Mouse (Mus musculus): Measurements from ENCODE around the gene D630023F18Rik.

Gene D630023F18Rik

DNA sequence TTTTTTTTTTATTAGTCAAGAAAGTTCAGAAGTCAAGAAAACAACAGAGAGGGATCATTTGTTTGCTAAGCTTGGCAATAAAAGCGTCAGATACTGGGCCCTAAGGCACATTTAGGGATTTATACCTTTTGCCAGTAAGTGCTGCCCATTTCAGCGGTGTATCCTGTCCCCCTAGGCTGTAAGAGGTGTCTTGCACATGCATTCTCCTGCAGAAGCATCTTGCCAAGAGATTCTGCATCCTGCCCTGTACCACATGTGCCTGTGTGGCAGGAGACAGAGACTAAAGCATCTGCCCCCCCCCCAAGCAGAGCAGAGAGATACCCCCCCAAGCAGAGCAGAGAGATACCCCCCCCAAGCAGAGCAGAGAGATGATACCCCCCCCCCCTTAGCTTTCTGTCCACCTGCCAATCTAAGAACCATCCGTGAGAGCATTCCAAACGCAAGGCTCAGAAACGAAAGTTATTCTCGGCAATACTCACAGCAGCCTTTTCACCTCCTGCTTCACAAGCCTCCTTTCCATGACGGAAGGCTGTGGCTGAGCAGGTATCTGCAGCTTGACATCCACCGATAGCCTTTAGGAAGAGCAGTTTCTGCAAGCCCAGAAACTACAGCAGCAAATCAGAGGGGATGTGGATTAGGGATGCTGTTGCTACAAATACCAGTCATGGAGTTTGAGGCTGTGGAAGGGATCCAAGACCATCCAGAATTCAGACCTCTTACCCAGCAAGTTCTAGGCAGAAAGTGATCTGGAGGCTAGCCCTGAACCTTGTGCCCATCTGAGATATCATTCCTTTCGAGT lies at the start of gene D630023F18Rik:
Gene D630023F18Rik, minus strand, starts transcription at position 641 of the 799 bp plus-strand sequence.
- DNase-seq (ENCODE audit: low read depth, low spot score), result no peak

DNA sequence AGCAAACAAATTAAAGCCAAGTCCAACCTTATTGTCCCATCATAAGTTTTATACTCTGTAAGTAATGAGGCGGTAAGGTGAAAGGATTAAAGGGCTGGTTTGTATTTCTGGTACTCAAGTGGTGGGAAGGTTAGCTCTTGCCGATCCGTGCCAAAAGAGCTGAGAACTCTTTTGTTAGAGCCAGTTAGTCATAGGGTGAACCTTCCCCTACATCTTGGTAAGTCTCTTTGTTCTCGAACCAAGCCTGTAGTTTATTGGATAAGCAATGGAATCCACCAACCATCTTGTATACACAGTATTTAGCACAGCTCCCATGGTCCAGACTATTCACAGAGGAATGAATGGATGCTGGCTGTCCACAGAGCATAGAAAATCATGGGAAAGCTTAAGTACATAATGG lies 48.6 kb upstream of the D630023F18Rik start:
- no peak for DNase-seq (ENCODE audit: low read depth, low spot score)

DNA sequence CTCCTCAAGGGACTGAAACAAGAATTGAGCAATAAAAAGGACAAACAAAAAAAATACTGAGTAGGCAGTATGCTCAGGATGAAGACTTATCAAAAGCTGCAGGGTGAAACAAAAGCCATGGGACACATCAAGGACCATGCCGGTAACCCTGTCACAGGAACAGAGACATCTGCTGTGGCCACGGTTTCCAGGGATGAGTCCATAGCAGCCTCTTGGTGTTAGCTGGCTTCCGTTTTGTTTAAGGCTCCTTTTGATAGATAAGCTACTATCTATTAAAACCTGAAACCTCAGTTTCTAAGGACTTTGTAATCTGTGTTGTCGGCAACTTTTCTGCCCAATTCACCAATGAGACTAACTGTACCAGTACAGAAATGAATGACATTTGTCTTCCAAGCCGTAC lies 46.9 kb upstream of the D630023F18Rik start:
- DNase-seq (ENCODE audit: low read depth, low spot score), result no peak

DNA sequence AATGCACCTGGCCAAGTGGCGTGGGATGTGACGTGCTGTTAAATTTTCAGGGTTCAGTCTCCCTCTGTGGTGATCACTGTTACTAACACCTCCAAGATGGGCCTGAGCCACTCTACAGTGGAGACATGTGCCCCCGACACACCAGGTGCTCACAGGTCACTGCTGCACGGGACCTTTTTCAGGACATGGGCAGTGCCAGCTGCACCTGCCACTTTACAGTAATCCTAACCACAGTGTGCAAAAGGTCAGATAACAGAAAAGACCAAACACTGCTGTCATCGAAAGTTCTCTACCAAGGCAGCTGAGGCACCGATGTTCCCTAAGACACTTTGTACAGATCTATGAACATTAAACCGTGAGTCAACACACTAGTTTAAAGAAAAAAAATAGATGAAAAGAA lies 46.5 kb upstream of the D630023F18Rik start:
- no peak for DNase-seq (ENCODE audit: low read depth, low spot score)

DNA sequence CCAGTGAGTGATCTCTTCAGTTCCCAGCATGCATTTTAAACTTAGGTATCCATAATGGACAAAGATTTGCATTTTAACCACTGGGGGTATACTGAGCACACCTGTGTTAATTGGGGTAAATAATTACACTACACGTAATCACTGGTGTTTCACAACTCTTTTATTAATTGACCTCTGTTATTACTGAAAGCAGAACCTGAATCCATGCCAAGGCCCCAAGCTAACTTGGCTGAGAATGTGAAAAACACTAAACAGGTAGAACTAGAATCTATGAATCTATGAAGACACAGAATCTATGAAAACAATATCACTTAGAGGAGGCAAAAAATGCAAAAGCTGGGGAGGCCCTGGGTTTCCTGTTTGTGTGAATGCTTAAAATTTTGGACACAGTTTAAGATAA lies 44.5 kb upstream of the D630023F18Rik start:
- DNase-seq (ENCODE audit: low read depth, low spot score), result no peak

DNA sequence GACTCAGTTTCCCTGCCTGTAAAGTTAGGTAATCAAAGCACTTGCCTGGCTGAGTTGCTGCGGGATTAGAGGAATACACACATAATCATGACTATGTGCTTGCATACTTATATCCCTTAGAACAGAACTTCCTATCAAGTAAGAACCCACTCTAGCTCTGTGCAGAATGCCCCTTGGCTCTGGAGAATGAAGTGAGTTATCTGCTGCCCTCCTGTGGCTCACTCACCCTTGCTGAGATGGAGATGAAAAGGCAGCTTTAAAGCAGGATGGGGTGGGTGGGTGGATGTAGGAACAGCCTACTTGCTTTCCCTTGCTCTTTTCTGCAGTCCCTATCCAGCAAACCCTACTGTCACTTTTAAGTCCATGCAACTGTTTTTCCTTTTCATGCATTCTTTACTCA lies 39.2 kb upstream of the D630023F18Rik start:
- DNase-seq (ENCODE audit: low read depth, low spot score), result no peak

DNA sequence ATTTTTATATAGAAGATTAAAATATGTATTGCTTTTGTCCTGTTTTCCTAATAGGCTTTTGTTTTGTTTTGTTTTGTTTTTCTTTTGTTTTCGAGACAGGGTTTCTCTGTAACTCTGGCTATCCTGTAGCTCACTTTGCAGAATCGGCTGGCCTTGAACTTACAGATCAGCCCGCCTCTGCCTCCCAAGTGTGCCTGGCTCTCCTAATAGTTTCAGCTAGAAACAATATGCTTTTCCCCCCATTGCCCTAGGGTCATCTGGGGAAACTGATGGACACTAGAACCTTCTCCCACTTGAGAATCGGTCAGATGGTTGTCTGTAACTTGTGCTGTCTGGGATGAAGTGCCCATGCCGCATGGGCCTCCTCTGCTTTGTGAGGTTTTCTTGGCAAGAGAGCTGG lies 33.1 kb upstream of the D630023F18Rik start:
- DNase-seq (ENCODE audit: low read depth, low spot score), result no peak

DNA sequence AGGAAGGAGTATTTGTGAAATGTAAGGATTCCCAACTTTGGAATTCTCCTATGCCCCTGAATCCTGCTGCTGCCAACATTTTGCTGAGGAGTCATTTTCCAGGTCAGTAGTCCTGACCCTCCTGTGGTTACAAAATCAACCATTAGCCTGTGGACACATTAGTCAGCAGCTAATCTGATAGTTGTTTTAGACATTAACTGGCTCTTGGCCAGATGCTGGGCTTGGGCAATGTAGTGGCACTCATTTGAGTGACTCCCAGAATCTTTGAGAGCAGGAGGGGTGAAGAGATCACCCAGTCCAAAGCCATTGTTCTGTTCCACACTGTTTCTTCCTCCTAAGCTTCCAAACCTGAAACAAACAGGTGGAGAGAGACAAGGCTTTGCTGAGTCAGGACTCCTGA lies 31.8 kb upstream of the D630023F18Rik start:
- DNase-seq (ENCODE audit: low read depth, low spot score), result no peak

DNA sequence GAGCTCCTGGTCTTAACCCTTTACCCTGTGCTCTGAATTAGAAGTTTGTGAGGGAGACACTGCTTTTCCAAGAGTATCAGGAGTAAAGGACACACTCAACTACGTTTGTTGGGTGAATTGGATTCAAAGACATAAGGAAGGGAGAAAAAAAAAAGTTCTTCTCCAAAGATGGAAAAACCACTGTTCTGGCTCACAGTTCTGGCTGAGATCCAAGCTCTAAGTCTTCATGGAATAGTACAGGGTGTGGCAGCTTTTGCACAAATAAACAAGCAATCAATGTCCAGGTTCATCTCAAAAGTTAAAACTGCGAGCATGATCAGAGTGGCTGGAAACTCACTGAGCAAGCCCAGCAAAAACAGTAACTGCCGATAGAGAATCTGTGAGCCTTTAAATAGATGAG lies 25.0 kb upstream of the D630023F18Rik start:
- no peak for DNase-seq (ENCODE audit: low read depth, low spot score)

DNA sequence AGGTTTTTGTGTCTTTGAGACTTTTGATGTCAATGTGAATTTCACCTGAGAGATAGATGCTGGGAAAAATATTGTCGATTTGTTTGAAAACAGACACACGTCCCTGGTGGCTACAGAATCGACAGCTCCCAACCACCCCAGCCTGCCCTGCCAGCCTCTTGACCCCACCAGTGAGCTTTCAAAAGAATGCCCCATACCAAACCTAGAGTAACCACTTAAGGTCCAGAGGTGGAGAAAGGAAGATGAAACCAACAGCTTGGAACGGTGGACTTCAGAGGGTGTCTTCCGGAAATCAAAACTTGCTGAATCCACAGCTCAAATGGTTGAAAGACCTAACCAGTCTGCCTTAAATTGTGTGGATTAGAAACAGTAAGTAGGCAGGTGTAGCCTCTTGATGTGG lies 24.3 kb upstream of the D630023F18Rik start:
- no peak for DNase-seq (ENCODE audit: low read depth, low spot score)

DNA sequence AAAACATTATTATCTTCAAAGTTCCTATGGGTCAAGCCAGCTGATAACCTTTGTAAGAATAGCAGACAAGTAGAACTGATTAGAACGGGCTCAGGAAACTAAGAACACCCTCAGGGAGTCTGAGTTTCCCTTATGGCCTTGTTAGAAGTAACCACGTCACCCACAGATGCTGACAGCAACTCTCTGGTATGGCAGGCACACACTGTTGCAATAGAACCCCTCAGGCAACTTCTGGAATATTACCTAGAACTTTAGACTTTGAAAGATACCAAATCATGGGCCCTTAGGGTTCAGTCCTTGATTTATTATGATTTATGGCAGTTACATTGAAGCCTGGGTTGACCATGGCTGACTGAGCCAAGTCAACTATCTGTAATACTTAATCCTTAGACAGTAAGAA lies 23.6 kb upstream of the D630023F18Rik start:
- no peak for DNase-seq (ENCODE audit: low read depth, low spot score)

DNA sequence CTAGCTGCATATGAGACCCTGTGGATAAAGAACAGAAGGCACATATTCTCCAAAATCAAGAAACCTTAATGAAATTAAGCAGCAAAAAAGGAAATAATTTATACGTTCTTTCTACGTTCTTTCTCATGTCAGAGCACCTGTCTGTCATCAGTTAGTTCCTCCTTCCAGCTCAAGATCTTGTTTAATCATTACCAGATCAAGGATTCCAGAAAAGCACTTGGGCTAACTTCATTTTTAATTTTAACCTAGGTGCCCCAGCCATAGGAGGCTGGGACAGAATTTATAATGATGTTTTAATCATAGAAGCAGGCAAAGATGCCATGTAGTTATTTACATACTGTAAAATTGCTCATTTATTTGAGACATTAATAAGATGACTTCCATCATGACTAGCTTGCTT lies 21.8 kb upstream of the D630023F18Rik start:
- DNase-seq (ENCODE audit: low read depth, low spot score), result no peak

DNA sequence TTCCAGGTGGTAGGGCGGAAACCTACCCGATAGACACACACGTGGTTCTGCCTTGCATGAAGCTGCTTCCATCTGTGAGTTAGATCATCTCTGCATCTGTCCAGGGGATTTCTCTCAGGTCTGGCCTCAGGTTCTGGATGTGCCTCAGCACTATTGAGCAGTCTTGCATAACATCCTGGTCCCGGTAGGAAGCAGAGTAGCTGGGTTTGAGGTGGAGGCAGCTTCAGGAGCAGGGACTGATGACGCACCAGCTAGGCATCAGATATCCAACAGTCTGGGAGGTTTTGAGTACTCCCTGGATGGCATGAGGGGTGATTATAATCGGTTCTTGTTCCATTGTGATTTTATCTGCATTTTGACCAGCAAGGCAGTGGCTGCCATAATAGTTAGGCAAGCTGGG lies 14.5 kb upstream of the D630023F18Rik start:
- no peak for DNase-seq (ENCODE audit: low read depth, low spot score)

DNA sequence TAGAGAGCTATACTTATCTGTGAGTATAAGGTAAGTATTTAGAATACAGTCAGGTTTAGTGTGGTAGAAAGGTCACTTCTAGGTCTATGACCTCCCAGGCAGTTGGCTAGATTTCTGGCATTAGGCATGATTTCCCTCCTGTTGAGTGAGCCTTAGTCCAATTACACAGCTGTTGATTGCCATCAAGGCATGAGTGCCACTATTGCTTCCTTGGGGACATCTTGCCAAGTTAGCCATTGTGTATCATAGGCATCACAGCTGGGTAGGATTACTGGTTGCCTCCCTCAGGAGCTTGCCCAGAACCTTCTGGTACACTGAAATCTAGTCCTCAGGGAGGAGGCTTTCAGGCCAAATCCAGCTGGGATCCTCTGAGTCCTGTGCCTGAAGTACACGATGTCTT lies 9.8 kb upstream of the D630023F18Rik start:
- DNase-seq (ENCODE audit: low read depth, low spot score), result no peak

DNA sequence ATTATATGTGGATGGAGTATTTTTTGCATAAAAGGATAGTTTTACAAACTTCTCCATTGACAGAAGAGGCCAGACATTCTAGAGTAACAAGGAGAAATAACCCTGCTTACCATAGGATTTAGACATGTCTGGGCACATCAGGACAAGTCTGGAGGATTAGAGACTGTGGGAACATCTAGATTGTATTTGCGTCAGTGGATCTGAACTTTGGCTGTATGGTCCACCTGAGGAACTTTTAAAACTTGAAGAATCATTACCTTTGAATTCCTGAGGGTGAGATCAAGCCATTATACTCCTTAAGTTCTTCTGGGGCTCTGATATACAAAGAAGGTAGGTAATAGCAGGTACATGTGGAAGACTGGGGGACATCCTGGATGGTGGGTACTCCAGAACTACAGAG lies 8.7 kb upstream of the D630023F18Rik start:
- DNase-seq (ENCODE audit: low read depth, low spot score), result no peak

DNA sequence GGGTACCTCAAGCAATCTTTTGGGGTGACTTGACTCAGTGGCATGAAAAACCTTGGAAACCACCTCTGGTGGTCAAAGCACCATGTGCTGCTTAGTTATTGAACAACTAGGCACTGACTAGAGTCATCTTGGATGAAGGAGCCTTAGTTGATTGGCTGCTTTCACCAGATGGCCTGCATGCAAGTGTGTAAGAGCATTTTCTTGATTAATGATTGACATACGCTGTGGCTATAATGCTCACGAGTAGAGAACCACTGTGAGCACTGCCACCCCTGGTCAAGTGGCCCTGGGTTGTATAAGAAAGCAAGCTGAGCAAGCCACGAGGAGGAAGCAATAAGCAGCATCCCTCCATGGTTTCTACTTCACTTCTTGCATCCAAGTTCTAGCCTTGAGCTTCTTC lies 7.2 kb upstream of the D630023F18Rik start:
- no peak for DNase-seq (ENCODE audit: low read depth, low spot score)

DNA sequence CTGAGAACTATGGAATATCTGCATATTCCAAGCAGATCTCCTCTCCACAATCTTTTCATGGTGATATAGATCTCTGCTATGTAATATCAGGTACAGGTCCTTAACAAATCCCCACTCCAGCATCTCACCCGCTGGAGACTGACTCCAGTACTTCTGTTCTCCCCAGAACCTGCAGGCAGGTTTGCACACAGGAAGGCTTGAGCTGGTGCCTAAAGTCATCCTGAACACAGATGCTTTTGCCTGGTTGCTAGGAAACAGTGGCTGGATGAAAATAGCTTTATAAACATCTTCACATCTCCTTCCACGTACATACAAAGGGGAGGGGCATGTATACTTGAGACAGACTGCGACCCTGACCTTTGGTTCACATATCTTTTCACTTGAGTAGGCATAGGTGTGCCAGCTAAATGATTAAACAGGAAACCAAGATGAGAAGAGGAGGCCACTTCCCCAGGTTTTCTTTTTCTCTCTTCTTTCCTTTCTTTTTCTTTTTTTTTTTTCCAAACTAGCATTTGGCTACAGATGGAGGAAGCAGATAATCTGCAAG lies 6.7 kb upstream of the D630023F18Rik start:
- no peak for DNase-seq (ENCODE audit: low read depth, low spot score)

DNA sequence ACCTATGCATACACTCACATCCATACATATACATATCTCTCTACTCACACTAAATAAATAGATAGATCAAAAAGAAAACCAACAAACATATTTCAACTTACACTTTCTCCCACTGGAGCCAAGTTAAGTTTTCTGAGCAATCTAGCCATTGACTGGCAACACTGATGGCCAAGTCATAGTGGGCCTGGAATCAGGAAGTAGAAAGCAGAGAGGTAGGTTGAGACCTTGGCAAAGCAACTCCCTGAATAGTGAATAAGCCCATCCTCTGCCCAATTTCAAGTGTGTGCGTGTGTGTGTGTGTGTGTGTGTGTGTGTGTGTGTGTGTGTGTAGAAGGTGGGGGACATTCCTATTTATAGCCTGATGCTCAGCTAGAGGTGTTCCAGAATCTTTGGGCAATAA lies 3.6 kb downstream of the D630023F18Rik start, which contains the start of gene Gm28845:
Gene Gm28845, minus strand, starts transcription at position 121 of the 400 bp plus-strand sequence.
- DNase-seq (ENCODE audit: low read depth, low spot score), result no peak

DNA sequence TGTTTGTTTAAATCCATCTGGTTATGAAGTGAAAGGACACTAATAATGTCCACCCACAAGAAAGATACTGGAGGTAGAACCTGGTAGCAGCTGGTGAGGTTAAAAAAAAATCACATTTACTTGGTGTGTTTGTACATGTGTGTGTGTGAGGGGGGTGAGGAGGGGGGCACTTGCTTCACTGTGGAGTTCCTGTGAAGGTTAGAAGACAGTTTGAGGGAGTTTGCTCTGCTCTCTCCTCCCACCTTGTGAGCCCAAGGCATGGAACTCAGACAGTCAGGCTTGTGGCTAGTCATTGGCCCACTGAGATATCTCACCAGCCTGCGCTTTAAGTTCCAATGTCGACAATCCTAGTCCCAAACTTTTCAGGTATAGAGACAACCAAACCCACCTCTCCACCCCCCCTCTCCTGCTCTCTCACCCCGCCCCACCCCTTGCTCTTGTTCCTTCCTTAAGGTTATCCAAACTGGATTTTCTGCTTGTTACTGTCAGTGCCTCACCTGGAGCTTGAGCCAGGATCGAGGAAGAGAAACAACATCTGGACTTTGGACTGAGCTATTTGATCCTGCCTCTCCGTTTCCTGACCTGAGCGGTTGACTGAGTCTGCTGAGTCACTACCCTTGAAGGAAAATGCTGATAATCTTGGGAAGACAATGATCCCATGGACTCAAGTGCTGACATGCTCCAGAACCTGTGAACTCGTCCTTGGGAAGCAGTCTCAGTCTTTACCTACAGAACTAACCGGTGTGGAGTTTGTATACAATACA lies 4.7 kb downstream of the D630023F18Rik start:
- no peak for DNase-seq (ENCODE audit: low read depth, low spot score)

DNA sequence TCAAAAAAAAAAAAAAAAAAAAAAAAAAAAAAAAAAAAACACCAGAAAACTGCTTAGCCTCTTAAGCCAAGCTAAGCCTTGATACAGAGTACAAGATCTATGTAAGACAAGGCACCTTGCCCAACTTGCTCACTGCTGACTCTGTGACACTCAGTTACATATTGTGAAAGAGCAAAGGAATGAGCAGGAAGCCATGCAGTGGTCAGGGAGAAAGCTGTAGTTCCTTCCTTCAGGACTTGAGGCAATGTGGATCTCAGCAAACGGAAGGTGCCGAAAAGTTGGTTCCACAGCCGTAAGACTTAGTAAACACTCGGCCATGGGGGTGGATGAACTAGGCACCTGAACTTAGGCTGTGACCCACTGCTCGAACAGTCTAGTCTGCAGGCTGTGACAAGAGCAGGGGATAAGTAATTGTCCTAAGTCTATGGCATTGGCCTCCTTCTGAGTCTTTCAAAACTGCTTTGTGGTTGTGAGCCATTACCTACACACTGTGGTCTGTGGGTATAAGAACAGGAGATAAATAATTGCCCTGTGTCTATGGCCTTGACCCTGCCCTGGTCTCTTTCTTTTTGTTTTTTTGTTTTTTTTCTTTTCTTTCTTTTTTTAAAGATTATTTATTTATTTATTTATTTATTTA lies 9.4 kb downstream of the D630023F18Rik start:
- no peak for DNase-seq (ENCODE audit: low read depth, low spot score)

DNA sequence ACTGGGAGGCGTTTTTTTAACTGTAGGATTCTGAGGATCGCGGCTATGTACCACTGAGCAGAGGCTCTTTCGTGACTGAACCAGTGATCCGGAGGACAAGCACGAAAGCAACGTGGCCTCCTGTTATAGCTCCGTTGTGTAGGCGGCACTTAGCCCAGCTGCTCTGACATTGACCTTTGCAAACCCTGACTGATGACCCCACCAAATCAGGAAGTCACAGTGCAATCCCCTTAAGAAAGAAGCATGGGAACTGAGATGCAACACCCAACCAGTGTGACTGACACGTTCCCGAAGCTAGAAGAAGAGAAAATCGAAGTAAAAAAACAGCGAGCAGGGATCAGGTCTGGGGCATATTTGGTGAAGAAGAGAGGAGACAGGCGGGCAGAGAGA lies 10.2 kb downstream of the D630023F18Rik start:
- DNase-seq (ENCODE audit: low read depth, low spot score), result no peak
